Mouse (Mus musculus) E14TG2a.4 (cell line): ENCODE results near the gene Adgb.

Experiments used
- CTCF ChIP-seq: conservative IDR thresholded peaks from 2 replicates; pipeline ENCODE4 v1.5.1; 2014; ENCODE audit warnings: low read length
- NANOG ChIP-seq: IDR thresholded peaks from 2 replicates; pipeline ENCODE4 v1.6.1; 2014; ENCODE audit warnings: borderline replicate concordance, low read length, mixed read lengths
- POU5F1 ChIP-seq: IDR thresholded peaks from 2 replicates; pipeline ENCODE4 v1.6.1; 2014; ENCODE audit warnings: low read length, borderline replicate concordance

- no peak for TF ChIP-seq CTCF
- TF ChIP-seq POU5F1: no peak
- TF ChIP-seq NANOG: no peak
These were observed 97.5 kb downstream of the Adgb start for GRCm38 (mm10) chr10:10374629-10375028.
